Mouse (Mus musculus): ENCODE measurements around the gene Vhl. TPM values are rescaled to one million over a fixed set of nuclear protein-coding genes. Genes with fewer than 3 reads are reported as not detected.

Gene Vhl
- polyA plus RNA-seq, 1 experiment from 2014 or later, result 65.9 TPM

DNA sequence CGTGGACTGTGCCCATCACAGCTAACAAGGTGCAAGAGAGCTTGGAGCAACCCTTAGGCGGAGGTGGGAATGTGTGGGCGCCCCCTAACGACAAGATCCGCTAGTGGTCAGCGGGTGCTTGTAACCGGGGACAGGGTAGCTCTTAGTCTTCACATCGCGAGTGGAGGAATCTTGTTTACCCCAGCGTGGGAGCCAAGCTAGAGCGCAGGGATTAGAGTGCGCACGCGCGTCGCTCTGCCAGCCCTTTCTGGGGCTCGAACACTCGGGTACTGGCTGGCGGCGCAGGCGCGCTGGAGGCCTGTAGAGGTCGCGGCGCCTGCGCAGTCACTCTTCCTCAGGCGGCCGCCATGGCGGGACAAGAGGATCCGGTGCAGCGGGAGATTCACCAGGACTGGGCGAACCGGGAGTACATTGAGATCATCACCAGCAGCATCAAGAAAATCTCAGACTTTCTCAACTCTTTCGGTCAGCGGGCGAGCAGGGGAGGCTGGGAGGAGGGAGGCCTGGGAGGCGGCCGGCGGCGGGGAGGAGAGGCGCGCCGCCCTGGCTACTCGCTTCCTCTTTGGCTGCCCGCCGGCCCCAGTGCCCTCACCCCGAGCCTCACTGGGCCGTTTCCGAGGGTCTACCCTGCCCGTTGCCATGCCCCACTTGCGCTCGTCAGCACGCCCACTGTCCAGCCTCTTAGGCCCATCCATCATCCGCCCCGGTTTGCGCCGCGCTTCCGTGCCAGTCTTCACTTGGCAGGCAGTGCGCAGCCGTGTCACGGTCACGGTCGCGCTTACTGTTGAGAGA, 19.1 kb upstream of the Vhl start, which contains the start of gene Brk1:
TSS of gene Brk1 (plus strand) at position 341 of the 792 bp plus-strand sequence.
- Histone ChIP-seq H3K9ac (peak within 1 kb of the TSS; percentile 93), H3K27me3 (no peaks in the 10 kb centered on the region), H3K27ac (replicated peaks) (peak within 1 kb of the TSS; percentile 82), H3K36me3 (no peaks in the 10 kb centered on the region), H3K4me2 (peak within 1 kb of the TSS; percentile 94), H3K9me3 (no peaks in the 10 kb centered on the region), H3K4me1 (replicated peaks) (peaks cover 27% of the 10 kb centered on the region), H3K4me3 (peak within 1 kb of the TSS; percentile 95)
- WGBS, result under 1% methylated on average over 65 of the region's 65 CpGs
- peak; percentile 95 for ATAC-seq (ENCODE audit: low read depth)

DNA sequence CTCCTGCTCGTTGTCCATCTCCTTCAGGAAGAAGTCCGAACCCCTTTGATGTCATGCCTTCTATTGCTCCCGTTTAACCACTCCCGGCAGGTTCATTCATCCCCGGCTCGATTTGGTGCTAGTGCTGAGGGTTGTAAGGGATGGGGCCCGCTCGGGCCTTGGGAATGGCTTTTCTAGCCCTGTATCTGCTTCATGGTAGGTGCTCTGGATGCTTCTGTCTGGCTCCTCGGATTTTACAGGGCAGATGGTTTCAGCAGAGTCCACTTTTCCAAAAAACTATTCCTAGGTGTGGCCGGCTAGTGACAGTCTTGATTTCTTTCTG, 18.6 kb upstream of the Vhl start:
- H3K27me3 ChIP-seq, result no peaks in the 10 kb centered on the region
- peak overlapping the region; percentile 93 for H3K9ac ChIP-seq
- 0 out of 2 replicates have a peak, but pooled peaks have one; percentile 48 for ATAC-seq (ENCODE audit: low read depth)
- H3K27ac ChIP-seq (replicated peaks), result peak overlapping the region; percentile 82
- WGBS, result 4% methylated on average over 10 of the region's 10 CpGs
- peak overlapping the region; percentile 94 for H3K4me2 ChIP-seq
- peak overlapping the region; percentile 95 for H3K4me3 ChIP-seq
- H3K36me3 ChIP-seq, result no peaks in the 10 kb centered on the region
- no peaks in the 10 kb centered on the region for H3K9me3 ChIP-seq
- H3K4me1 ChIP-seq (replicated peaks), result peaks cover 26% of the 10 kb centered on the region

DNA sequence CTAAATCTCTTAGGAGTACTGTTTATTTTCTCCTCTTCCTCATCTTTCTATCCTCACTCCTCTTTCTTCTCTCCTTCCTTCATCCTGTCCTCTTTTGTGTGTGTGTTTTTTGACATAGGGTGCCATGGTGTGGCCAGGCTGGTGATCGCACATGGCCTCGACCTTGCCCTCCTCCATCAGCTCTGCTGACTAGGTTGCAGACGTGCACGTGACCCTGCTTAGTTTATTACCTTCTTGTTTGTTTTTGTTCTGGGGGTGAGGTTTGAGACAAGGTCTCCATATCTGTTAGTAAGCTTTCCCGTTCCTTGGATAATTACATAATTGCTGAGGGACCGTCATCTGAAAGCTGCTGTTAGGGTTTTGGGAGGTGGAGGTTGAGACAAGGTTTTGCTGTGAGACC, 14.9 kb upstream of the Vhl start:
- Histone ChIP-seq H3K36me3 (peaks cover 34% of the 10 kb centered on the region), H3K9me3 (no peaks in the 10 kb centered on the region), H3K4me3 (no peak overlapping the region), H3K9ac (no peak overlapping the region), H3K27me3 (no peaks in the 10 kb centered on the region), H3K4me2 (no peak overlapping the region), H3K27ac (replicated peaks) (no peak overlapping the region), H3K4me1 (replicated peaks) (peaks cover 22% of the 10 kb centered on the region)
- ATAC-seq (ENCODE audit: low read depth), result no peak
- WGBS, result 87% methylated on average over 6 of the region's 6 CpGs

DNA sequence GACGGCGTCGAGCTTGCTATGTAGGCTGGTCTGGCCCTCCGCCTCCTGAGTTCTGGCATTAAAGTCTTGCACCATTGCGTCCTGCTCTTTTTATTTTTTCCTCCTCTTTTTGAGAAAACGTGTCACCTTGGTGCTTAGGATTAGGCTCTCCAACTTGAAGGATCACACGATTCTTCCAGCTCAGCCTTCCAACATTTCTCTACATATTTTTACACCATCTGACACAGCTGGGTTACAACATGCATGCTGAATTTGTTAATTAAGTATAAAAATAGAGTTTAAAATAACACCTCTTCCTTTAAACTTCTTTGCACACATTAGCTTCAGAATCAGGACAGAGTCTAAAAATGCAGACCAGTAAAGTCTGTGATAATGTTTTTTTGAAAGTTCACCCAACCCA, 14.5 kb upstream of the Vhl start:
- ATAC-seq (ENCODE audit: low read depth), result no peak
- no peak overlapping the region for H3K9ac ChIP-seq
- no peak overlapping the region for H3K27ac ChIP-seq (replicated peaks)
- H3K9me3 ChIP-seq, result no peaks in the 10 kb centered on the region
- H3K4me1 ChIP-seq (replicated peaks), result peaks cover 22% of the 10 kb centered on the region
- H3K27me3 ChIP-seq, result no peaks in the 10 kb centered on the region
- no peak overlapping the region for H3K4me3 ChIP-seq
- peaks cover 38% of the 10 kb centered on the region for H3K36me3 ChIP-seq
- WGBS, result 93% methylated on average over 7 of the region's 7 CpGs
- no peak overlapping the region for H3K4me2 ChIP-seq

- H3K9me3 ChIP-seq, result no peaks in the 10 kb centered on the region
- peaks cover 70% of the 10 kb centered on the region for H3K36me3 ChIP-seq
- no peak overlapping the region for H3K4me2 ChIP-seq
- no peaks in the 10 kb centered on the region for H3K27me3 ChIP-seq
- H3K4me3 ChIP-seq, result no peak overlapping the region
- no peak overlapping the region for H3K27ac ChIP-seq (replicated peaks)
- H3K4me1 ChIP-seq (replicated peaks), result no peaks in the 10 kb centered on the region
- 88% methylated on average over 8 of the region's 8 CpGs for WGBS
- ATAC-seq (ENCODE audit: low read depth), result no peak
- no peak overlapping the region for H3K9ac ChIP-seq
Measured at GRCm38 (mm10) chr6:113612258-113612969, 11.3 kb upstream of the Vhl start.

DNA sequence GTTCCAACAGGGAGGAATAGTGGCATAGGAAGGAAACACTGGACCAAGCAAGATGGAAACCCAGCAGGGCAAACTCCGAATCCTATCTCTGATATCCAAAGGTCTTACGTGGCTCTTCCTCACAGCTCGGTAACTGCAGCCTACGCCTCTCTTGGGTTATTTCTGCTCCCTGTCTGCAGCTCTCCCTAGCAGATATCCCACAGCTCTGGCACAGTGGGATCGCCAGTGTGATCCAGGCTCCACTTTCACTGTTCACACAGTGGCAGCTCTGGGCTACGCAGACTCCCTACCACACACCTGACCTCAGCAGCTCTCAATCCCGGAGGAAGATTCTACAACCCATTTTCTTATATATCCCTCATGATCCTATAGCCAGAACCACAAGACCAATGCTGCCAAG, 9.6 kb upstream of the Vhl start:
- H3K9ac ChIP-seq, result no peak overlapping the region
- no peaks in the 10 kb centered on the region for H3K4me1 ChIP-seq (replicated peaks)
- 97% methylated on average over 7 of the region's 7 CpGs for WGBS
- peaks cover 80% of the 10 kb centered on the region for H3K36me3 ChIP-seq
- no peaks in the 10 kb centered on the region for H3K27me3 ChIP-seq
- no peak overlapping the region for H3K27ac ChIP-seq (replicated peaks)
- H3K4me3 ChIP-seq, result no peak overlapping the region
- H3K9me3 ChIP-seq, result no peaks in the 10 kb centered on the region
- no peak for ATAC-seq (ENCODE audit: low read depth)
- no peak overlapping the region for H3K4me2 ChIP-seq

GRCm38 (mm10) chr6:113614997-113615396, 8.8 kb upstream of the Vhl start:
- no peak for ATAC-seq (ENCODE audit: low read depth)
- H3K4me1 ChIP-seq (replicated peaks), result no peaks in the 10 kb centered on the region
- no peaks in the 10 kb centered on the region for H3K9me3 ChIP-seq
- WGBS, result 98% methylated on average over 8 of the region's 8 CpGs
- no peak overlapping the region for H3K27ac ChIP-seq (replicated peaks)
- peaks cover 80% of the 10 kb centered on the region for H3K36me3 ChIP-seq
- no peak overlapping the region for H3K4me3 ChIP-seq
- no peak overlapping the region for H3K4me2 ChIP-seq
- H3K9ac ChIP-seq, result no peak overlapping the region
- no peaks in the 10 kb centered on the region for H3K27me3 ChIP-seq

GRCm38 (mm10) chr6:113615489-113615888, 8.3 kb upstream of the Vhl start:
- Histone ChIP-seq H3K4me3 (no peak overlapping the region), H3K27me3 (no peaks in the 10 kb centered on the region), H3K27ac (replicated peaks) (no peak overlapping the region), H3K4me1 (replicated peaks) (no peaks in the 10 kb centered on the region), H3K4me2 (no peak overlapping the region), H3K9me3 (no peaks in the 10 kb centered on the region), H3K36me3 (peaks cover 77% of the 10 kb centered on the region), H3K9ac (no peak overlapping the region)
- no peak for ATAC-seq (ENCODE audit: low read depth)
- WGBS, result 96% methylated on average over 4 of the region's 4 CpGs

DNA sequence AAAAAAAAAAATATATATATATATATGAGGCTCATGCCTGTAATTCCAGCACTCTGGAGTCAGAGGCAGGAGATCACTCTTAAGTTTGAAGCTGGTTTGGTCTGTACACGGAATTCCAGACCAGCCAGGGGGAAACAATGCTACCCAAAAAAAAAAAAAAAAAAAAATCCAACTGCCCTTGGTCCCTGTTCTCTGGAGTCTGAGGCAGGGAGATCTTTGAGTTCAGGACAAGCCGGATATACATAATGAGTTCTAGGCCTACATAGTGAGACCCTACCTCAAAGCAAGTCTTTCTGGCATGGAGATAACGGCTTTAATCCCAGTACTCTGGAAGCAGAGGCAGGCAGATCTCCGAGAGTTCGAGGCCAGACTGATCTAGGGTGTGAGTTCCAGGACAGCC, 373 bp upstream of the Vhl start:
- H3K4me1 ChIP-seq (replicated peaks), result peaks cover 20% of the 10 kb centered on the region
- H3K9ac ChIP-seq, result no peak overlapping the region
- H3K27me3 ChIP-seq, result no peaks in the 10 kb centered on the region
- H3K9me3 ChIP-seq, result no peaks in the 10 kb centered on the region
- H3K4me3 ChIP-seq, result peak overlapping the region; percentile 75
- WGBS, result 69% methylated on average over 5 of the region's 5 CpGs
- no peak for ATAC-seq (ENCODE audit: low read depth)
- H3K4me2 ChIP-seq, result peak overlapping the region; percentile 83
- H3K27ac ChIP-seq (replicated peaks), result peak overlapping the region; percentile 90
- H3K36me3 ChIP-seq, result peaks cover 13% of the 10 kb centered on the region

GRCm38 (mm10) chr6:113624989-113625770, 1.4 kb downstream of the Vhl start:
- H3K4me1 ChIP-seq (replicated peaks), result peaks cover 20% of the 10 kb centered on the region
- peak overlapping the region; percentile 75 for H3K4me3 ChIP-seq
- no peaks in the 10 kb centered on the region for H3K9me3 ChIP-seq
- ATAC-seq (ENCODE audit: low read depth), result no peak
- H3K36me3 ChIP-seq, result peaks cover 28% of the 10 kb centered on the region
- no peak overlapping the region for H3K27ac ChIP-seq (replicated peaks)
- H3K9ac ChIP-seq, result peak overlapping the region; percentile 90
- WGBS, result 45% methylated on average over 5 of the region's 5 CpGs
- peak overlapping the region; percentile 83 for H3K4me2 ChIP-seq
- no peaks in the 10 kb centered on the region for H3K27me3 ChIP-seq

DNA sequence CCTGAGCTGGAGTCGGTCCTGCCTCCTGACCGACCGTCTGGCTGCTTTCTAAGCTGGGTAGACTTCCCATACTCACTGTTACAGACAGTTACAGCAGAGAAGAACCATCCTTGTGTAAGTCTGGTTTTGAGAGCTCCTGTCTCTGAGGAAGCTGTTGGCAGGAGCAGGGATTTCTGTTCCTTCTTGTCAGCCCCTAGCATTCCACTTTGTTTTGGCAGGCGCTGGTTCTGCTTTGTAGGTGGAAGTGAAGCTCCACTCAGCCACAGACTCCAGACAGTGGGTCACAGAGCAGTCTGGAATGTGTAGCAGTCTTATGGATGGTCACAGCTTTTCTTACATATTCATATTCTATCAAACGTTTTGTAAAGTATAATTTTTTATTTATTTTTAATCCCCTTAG, 6.6 kb downstream of the Vhl start:
- 82% methylated on average over 5 of the region's 5 CpGs for WGBS
- H3K9me3 ChIP-seq, result no peaks in the 10 kb centered on the region
- no peaks in the 10 kb centered on the region for H3K27me3 ChIP-seq
- H3K36me3 ChIP-seq, result peaks cover 67% of the 10 kb centered on the region
- H3K4me3 ChIP-seq, result no peak overlapping the region
- H3K9ac ChIP-seq, result no peak overlapping the region
- H3K4me2 ChIP-seq, result no peak overlapping the region
- no peak overlapping the region for H3K27ac ChIP-seq (replicated peaks)
- peaks cover 11% of the 10 kb centered on the region for H3K4me1 ChIP-seq (replicated peaks)
- ATAC-seq (ENCODE audit: low read depth), result no peak

DNA sequence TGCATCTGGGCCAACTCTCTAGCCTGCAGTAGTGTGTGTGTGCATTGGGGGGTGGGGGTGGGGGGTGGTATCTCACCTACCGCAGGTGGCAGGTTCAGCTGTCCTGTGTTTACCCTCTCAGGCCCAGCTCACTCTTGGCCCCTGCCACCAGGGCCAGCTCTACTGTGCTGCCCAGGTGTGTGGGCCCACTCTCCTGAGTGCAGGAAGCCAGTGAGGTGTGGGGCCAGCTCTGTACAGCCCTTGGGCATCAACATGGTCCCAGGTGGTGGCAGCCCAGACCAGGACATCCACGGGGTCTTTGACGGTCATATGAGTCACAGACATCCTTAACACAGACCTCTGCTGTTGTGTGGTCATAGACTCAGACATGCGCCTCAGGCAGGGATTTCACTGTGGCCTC, 9.1 kb downstream of the Vhl start:
- Histone ChIP-seq H3K9ac (no peak overlapping the region), H3K27ac (replicated peaks) (no peak overlapping the region), H3K9me3 (no peaks in the 10 kb centered on the region), H3K36me3 (peaks cover 59% of the 10 kb centered on the region), H3K4me2 (no peak overlapping the region), H3K4me1 (replicated peaks) (no peaks in the 10 kb centered on the region), H3K27me3 (no peaks in the 10 kb centered on the region), H3K4me3 (no peak overlapping the region)
- ATAC-seq (ENCODE audit: low read depth), result no peak
- WGBS, result 96% methylated on average over 4 of the region's 4 CpGs

All from neural tube, embryonic 13.5 days (tissue).